Mouse (Mus musculus) ovary, adult 18-20 months (tissue): ENCODE measurements around the gene Rps18.
"Not testable (repeated sequence)": the region's sequence is repeated elsewhere in the genome, so short reads cannot be mapped to it uniquely, and the experiment has no call there.

Experiments
- DNase-seq: peaks from one replicate; pipeline ENCODE4 v3.0.0; 2022; ENCODE audit warnings: low spot score, mixed read lengths

Rps18 gene

DNA sequence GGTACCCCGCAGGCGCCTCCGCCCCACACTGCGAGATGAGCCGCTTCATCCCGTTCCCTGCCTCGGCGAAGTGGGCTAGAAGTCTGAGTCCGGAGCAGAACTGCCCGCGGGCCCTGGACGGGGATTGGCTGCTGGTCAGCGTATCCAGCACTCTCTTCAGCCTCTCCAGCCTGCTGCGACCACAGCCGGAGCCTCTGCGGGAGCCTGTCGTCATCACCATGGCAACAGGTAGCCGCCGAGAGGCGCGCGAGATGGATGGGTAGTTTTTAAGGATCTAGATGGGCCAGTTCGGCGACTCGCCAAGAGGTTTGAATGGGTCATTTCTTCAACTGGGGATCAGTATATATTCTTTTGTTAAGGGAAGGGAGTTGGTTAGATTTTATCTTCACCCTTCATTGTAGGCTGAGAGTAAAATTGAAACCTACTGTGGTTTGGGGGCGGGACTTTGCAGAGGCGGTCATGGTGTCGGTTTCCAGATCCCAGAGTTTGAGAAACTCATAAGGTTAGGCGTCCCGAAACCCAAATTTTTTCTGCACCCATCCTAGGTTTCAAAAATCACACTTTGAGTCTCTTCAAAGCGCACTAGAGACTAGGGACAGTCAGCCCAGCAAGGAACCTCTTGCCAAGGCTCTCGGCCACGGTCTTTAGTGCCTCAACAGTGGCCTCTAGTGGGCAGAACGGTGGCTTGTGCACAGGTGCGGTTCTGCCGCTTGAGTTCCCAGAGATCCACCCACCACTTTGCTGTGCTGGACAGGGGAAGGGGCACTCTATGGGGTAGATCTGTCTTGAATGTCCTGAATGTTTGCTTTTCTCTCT is 35.3 kb downstream of the Rps18 start:
- peak; percentile 78 for DNase-seq

DNA sequence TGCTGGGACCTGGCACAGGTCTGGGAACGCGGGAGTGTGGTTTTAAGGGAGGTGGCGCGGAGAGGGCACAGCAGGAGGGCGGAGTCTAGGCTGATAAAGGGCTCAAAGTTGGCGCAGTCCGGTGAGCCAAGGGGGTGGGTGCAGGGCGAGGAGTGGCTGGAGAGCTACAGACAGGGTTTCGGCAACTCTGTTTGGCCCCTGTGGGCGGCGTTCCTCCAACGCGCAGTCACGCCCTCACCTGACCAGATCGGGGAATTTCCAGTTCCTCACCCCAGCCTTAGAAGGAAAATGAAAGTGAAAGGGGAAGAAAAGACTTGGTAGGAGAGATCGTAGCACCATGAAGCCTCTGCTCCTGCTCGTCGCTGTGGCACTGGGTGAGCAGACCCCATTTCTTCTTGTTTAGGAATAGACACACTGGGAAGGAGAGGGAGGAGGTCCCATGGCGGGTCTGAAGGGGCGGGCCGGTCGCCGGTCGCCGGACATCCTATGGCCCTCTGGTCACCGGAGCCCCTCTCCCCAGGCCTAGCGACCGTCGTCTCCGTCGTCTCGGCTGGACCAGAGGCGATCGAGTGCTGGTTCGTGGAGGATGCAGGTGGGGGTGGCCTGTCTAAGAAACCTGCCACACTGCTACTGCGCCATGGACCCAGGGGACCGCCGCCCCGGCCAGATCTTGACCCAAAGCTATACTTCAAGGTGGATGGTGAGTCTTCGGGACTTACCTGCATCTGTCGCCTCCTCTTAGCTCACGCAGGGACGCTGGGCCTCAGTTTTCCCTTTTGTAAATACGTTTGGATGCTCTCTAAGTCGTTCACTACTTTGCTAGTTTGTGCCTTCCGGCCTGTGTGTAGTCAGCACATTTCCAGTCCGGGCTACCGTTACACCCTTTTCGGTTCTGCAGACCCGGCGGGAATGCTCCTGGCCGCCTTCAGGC is 36.2 kb downstream of the Rps18 start:
- DNase-seq: peak; percentile 87

DNA sequence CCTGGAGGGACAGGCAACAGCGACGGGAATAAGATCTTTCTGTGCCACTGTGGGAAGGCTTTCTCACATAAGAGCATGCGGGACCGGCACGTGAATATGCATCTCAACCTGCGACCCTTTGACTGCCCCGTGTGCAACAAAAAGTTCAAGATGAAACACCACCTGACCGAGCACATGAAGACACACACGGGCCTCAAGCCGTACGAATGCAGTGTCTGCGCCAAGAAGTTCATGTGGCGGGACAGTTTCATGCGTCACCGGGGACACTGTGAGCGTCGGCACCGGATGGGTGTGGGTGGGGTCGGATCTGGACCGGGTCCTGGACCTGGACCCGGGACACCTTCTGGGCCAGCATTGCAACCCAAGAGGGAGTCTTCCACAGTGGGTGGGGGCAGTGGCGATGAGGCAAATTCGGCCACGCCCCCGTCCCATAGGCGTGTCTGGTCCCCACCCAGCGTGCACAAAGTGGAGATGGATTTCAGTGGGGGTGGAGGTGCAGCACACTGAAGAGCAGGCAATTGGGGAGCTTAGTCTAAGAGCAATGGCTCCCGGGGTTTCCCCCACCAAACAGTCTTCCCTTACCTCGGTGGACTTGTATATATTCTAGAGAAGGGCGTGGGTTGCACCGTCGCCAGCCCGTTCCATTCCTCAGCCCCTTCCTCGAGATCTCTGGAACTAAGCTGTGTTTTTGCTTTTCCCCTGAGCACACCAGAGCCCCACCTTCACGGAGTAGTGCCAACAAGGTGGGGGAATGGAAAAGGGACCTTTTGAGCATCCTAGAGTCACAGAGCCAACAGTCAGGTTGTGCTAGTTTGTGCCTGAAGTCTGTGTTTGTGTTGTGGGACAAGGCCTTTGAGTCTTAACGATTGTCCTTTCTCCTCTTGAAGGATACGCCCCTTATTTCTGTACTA is 37.3 kb downstream of the Rps18 start:
- no peak for DNase-seq

DNA sequence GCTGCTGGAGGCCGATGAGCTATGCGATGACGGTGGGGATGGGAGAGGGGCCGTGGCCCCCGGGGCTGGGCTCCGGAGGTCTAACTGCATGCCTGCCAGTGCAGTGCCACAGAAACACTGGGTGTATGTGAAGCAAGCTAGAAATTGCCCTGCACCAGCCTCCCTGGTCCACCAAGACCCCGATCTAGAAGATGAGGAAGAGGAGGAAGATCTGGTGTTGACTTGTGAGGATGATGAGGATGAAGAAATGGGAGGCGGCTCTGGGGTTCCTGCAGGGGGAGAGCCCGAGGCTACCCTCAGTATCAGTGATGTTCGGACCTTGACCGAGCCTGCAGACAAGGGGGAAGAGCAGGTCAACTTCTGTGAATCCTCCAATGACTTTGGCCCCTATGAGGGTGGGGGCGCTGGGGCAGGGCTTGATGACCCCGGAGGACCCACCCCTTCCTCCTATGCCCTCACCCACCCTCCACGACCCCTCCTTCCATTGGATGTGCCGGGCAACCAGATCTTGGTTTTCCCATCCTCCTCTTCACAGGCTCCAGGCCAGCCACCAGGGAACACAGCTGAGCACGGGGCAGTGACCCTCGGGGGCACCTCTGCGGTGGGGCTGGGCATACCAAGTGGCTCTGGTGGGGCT is 38.0 kb downstream of the Rps18 start:
- no peak for DNase-seq

DNA sequence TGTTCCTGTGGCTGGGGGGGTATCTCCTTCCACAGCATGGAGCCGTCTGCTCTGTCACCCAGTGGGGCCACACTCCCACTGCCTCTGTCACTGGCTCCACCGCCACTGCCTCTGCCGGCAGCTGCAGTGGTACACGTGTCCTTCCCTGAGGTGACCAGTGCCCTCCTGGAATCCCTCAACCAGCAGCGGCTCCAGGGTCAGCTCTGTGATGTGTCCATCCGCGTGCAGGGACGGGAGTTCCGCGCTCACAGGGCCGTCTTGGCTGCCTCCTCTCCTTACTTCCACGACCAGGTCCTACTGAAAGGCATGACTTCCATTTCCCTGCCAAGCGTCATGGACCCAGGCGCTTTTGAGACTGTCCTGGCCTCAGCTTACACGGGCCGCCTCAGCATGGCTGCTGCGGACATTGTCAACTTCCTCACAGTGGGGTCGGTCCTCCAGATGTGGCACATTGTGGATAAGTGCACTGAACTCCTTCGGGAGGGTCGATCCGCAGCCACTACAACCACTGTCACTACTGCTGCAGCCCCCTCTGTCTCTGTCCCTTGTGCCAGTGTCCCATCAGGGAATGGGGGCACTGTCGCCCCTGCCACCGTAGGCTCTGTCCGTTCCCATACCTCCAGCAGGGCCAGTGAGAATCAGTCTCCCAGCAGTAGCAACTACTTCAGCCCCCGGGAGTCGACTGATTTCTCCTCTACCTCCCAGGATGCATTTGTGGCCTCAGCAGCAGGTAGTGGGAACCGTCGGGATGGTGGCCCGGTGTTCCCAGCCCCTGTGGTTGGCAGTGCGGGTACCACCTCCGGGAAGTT is 38.8 kb downstream of the Rps18 start:
- DNase-seq: no peak

DNA sequence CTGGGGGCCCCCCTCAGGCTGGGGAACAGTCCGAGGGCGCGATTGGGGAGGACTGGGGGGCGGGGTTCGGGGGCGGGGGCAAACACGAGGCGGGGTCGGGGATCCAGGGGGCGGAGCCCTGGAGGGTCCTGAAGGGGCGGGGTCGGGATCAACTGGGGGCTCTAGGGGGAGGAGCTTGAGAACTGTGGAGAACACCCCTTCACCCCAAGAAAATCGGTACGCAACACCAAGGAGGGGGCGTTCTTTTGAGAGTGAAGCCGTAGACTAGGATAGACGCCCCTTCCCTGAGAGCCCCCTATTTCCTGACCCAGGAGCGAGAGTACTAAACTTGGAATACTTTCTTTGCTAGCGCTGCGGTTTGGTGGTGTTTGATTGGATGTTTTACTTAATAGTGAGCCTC is 39.5 kb downstream of the Rps18 start:
- DNase-seq: no peak

DNA sequence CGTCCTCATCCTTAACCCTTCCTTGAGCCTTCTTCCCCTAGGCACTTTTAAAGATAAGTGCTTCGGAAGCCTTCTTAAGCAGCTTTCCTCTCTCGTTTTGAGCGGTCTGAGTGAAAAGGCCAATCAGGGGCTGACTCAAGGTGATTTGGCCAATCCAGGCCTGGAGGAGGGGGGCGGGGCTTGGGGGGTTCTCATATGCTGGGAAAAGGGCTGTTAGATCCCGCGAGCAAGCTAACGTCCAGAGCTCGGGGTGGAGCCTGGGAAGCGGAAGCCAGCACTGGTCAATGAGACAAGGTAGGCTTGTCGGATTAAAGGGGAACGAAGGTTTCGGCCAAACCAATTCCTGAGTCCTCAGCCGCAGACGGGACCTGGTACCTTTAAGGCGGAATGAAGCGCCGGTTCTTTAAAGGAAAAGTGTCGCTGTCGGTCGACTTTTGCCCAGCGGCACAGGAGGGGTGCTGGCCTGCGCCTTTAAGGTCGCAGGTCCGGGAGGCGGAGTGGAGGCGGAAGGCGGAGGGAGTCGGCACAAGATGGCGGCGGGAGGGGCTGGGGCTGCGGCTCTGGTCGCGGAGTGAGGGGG is 40.0 kb downstream of the Rps18 start, which contains the start of the genes Tapbp and Zbtb22:
TSS of gene Tapbp (plus strand) at position 229 of the 580 bp plus-strand sequence.
TSS of gene Zbtb22 (plus strand) at position 234 of the 580 bp plus-strand sequence.
- DNase-seq: peak; percentile 97

DNA sequence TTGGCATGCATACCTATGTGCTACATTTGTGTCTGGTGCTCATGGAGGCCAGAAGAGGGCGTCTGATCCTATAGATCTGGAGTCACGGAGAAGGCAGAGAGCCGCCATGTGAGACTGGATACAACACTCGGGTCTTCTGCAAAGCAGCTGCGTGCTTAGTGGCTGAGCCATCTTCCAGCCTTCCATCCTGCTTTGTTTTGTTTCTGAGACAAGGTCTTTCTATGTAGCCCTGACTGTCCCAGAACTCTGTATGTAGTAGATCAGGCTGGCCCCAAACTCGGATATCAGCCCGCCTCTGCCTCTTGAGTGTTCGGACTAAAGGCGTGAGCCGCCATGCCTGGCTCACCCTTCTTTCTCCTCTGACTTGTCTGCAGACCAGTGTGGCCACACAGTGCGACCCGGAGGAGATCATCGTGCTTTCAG is 40.8 kb downstream of the Rps18 start:
- no peak for DNase-seq

DNA sequence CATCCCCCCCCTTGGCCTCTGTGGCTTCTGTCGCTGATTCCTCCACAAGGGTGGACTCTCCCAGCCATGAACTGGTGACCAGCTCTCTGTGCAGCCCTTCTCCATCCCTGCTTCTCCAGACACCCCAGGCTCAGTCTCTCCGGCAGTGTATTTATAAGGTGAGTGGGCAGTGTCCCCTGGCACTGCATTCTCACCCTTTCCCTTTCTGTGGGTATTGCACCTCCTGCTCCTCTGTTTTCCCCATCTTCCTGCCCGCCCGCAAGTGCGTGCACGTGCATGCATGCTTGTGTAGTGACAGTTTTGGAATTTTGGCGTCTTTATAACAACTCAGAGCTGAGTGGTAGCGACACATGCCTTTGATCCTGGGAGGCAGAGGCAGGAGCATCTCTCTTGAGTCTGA is 41.9 kb downstream of the Rps18 start:
- no peak for DNase-seq

DNA sequence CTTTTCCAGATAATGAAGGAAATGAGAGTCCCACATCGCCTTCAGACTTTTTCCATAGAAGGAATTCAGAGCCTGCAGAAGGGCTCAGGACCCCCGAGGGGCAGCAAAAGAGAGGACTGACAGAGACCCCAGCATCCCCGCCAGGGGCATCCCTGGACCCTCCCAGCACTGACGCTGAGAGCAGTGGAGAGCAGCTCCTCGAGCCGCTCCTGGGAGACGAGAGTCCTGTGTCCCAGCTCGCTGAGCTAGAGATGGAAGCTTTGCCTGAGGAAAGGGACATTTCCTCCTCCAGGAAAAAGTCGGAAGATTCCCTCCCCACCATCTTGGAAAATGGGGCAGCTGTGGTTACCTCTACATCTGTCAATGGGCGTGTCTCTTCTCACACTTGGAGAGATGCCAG is 42.5 kb downstream of the Rps18 start:
- DNase-seq: no peak

DNA sequence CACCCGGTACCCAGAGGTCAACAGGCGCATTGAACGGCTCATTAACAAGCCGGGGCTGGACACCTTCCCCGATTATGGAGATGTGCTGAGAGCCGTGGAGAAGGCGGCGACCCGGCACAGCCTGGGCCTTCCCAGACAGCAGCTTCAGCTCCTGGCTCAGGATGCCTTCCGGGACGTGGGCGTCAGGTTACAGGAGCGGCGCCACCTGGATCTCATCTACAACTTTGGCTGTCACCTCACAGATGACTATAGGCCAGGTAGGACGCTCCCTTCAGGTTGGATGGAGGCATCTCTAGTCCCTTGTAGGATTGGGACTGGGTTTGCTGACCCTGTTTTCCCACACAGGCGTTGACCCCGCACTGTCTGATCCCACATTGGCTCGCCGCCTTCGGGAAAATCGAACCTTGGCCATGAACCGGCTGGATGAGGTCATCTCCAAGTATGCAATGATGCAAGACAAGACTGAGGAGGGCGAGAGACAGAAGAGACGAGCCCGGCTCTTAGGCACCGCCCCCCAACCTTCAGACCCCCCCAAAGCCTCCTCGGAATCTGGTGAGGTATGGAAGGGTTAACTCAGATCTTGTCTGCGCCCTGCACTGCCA is 43.9 kb downstream of the Rps18 start:
- no peak for DNase-seq

DNA sequence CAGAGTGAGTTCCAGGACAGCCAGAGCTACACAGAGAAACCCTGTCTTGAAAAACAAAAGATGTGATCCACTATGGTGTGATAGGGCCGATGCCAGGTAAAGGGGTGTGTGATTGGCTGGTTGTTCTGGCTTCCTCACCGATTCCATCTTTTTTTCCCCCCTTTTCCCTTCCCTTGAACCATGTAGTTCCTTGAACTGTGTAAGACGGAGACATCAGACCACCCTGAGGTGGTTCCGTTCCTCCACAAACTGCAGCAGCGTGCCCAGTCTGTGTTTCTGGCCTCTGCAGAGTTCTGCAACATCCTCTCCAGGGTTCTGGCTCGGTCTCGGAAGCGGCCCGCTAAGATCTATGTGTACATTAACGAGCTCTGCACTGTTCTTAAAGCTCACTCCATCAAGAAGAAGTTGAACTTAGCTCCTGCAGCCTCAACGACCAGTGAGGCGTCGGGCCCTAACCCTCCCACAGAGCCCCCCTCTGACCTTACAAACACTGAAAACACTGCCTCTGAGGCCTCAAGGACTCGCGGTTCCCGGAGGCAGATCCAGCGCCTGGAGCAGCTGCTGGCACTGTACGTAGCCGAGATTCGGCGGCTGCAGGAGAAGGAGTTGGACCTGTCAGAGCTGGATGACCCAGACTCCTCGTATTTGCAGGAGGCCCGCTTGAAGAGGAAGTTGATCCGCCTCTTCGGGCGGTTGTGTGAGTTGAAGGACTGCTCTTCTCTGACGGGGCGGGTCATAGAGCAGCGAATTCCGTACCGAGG is 44.6 kb downstream of the Rps18 start:
- no peak for DNase-seq

DNA sequence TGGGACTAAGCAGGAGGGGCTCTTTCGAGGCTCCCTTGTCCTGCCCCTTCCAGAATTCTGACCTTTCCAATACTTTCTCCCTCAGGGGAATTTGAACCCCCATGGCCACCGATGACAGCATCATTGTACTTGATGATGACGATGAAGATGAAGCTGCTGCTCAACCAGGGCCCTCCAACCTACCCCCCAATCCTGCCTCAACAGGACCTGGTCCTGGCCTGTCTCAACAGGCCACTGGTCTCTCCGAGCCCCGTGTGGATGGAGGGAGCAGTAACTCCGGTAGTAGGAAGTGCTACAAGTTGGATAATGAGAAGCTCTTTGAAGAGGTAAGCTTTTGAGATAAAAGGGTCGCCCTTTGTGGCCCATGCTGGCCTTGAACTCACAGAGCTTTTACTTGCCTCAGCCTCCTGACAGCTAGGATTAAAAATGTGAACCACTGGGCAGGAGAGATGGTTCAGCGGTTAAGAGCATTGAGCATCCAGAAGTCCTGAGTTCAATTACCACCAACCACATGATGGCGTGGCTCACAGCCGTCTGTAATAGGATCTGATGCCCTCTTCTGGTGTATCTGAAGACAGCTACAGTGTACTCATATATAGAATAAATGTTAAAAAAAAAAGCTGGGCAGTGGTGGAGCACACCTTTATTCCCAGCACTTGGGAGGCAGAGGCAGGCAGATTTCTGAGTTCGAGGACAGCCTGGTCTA is 45.3 kb downstream of the Rps18 start:
- no peak for DNase-seq

DNA sequence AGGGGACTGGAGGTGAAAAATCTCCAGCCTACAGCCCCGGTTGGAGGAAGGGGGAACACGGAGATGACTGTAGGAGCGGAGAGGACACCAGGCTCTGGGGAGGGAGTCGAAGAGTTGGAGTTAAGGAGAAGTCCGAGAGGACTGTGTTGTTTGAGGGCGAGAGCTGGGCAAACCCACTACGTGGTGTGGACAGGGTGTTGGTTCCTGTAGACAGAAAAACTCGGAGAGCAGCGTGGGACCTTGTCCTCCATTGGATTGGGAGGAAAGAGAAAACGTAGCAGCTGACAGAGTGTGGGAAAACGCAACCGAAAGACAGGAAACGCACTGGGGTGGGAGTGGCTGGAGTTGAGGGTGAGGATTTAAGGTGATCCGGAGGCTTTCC is 45.9 kb downstream of the Rps18 start:
- DNase-seq: peak; percentile 28

DNA sequence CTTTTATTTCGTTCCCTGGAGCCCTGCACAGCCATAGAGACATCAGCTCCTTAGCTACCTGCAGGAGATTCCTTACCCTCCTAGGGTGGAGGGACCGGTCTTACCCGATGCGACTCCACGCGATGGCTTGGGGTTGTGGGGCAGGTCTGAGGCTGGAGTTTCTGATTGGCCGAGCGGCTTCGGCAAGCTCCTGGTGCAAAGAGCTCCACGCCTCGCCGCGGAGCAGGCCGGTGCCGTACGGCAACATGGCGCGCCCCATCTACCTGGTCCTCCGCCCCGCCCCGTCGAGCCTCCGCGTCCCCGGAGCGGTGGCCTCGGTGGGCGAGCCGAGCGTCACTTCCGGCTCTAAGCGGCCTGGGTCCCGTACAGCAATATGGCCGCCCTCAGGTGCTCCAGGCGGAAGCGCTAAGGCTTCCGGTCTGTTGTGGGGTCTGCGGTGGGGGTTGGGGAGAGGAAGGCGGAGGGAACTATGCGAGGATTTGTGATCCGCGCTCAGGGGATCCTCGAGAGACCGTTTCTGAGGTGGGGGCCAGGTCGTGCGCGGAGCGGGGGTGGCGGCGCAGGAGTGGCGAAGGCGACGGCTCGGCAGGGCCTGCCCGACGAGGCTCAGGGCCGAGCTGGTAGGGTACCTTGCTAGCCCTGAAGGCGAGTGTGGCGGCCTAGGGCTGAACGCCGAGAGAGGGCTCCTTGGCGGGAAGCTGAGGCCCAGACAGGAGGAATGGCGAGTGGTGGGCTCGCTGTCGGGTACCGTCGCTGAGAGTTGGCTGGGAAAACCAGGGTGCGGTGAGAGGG is 46.5 kb downstream of the Rps18 start, which contains the start of gene Daxx:
TSS of gene Daxx (plus strand) at position 338 of the 792 bp plus-strand sequence.
- peak; percentile 97 for DNase-seq

DNA sequence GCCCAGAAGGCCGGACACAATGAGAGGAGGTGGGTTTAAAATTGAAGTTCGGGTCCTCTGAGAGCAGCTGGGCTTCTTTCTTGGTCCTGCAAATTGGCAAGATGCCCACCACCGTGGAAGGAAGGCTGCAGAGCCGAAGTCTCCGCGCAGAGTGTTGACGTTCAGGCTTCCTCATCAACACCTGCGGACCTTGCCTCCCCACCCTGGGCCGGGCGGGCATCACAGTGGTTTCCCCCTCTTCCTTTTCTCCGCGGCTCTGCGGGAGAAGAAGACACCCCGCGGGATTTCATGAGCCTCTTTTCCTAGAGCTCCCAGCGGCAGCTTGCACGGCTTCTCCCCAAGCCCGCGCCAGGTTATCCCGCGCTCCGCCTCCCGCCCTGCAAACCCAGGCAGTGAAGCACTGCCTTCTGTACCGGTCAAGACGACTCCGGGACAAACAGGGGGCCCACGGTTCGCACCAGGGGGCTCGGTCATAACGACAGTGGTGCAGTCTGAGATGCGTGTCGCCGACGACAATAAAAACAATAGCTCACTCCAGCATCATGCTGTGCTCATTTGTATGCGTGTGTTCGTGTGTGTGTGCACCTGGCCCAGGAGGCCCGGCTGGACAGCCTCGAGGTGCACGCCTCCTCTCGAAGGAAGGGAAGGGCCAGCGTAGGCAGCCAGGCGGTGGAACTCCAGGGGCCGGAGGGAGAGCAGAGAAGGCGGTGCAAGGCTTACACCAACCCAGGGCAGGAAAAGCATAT is 47.3 kb downstream of the Rps18 start:
- peak; percentile 28 for DNase-seq

DNA sequence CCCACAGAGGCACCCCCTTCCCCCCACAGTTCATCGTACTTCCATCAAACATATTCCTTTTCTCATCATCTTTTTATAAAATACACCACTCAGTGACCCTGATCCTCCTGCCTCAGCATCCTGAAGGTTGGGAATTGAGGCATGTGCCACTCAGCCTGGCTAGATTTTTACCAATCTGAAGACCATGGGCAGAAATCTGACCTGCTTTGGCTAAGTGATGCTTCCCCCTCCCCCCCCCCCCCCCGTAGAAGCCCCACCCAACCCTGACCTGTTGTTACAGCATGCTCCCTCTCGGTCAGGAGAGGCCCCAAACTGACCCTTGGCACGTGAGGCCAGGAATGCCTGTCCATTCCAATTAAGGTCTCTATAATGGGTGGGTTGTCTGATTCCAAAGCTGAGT is 51.0 kb downstream of the Rps18 start, which contains the start of gene Platr17:
TSS of gene Platr17 (plus strand) at position 301 of the 400 bp plus-strand sequence.
- not testable (repeated sequence) for DNase-seq
